Mouse (Mus musculus) hindbrain, postnatal 0 days (tissue): ENCODE results near the gene Tfcp2. TPM values are rescaled to one million over a fixed set of nuclear protein-coding genes. Genes with fewer than 3 reads are reported as not detected.
"Not testable (repeated sequence)": the region's sequence is repeated elsewhere in the genome, so short reads cannot be mapped to it uniquely, and the experiment has no call there.

Source experiments
- ATAC-seq: fragments of 200-750 bp; cut with Nextera tagmentation; 2 replicates; pipeline ENCODE4 v1.8.0; 2017; ENCODE audit warnings: mild to moderate bottlenecking, moderate TSS enrichment, moderate library complexity
- DNase-seq: peaks from one replicate; pipeline ENCODE4 v3.0.0-alpha.2; 2015; ENCODE audit warnings: low spot score
- H3K27ac ChIP-seq: fragments of 300-500 bp; sonication (generic); 2 replicates; pipeline ENCODE4 v1.5.1; 2014; ENCODE audit warnings: mild to moderate bottlenecking
- H3K27me3 ChIP-seq: fragments of 300-500 bp; sonication (generic); 2 replicates; pipeline ENCODE4 v1.6.1; 2014; ENCODE audit warnings: low read length, mixed read lengths; ENCODE audit not compliant: insufficient read depth
- H3K36me3 ChIP-seq: fragments of 300-500 bp; sonication (generic); 2 replicates; pipeline ENCODE4 v1.6.1; 2014; ENCODE audit warnings: low read length, mixed read lengths; ENCODE audit not compliant: insufficient read depth
- H3K4me1 ChIP-seq: fragments of 300-500 bp; sonication (generic); 2 replicates; pipeline ENCODE4 v1.6.1; 2014; ENCODE audit warnings: antibody characterized with exemption, low read length, mixed read lengths; ENCODE audit not compliant: insufficient read depth
- H3K4me2 ChIP-seq: fragments of 300-500 bp; sonication (generic); 2 replicates; pipeline ENCODE4 v1.6.1; 2014; ENCODE audit warnings: low read depth, mild to moderate bottlenecking, low read length, moderate library complexity, mixed read lengths
- H3K4me3 ChIP-seq: fragments of 300-500 bp; sonication (generic); 2 replicates; pipeline ENCODE4 v1.5.1; 2014; ENCODE audit warnings: low read length
- H3K9ac ChIP-seq: fragments of 300-500 bp; sonication (generic); replicated peaks from 2 replicates; pipeline ENCODE4 v1.6.1; 2014; ENCODE audit warnings: mild to moderate bottlenecking, low read length, moderate library complexity, mixed read lengths
- H3K9me3 ChIP-seq: fragments of 300-500 bp; sonication (generic); 2 replicates; pipeline ENCODE4 v1.6.1; 2016; ENCODE audit warnings: low read length, mixed read lengths
- CTCF ChIP-seq: IDR thresholded peaks from 2 replicates; pipeline ENCODE4 v1.5.1; 2016; ENCODE audit warnings: antibody characterized with exemption, control low read depth, low read depth
- WGBS: fragments of 180-500 bp; shearing (Covaris S2); extraction: QIAGEN DNeasy Blood & Tissue Kit; methylation state at CpG from one replicate; pipeline ENCODE4 v1.1.7; 2014; 5-methylcytosine and 5-hydroxymethylcytosine counted together
- polyA plus RNA-seq: library from polyadenylated mRNA; unstranded; fragments of >200 nt; fragmentation: Nextera tagmentation; extraction: Ambion mirVana; gene quantifications from 2 replicates; pipeline ENCODE4 v1.2.1, GENCODE M21; 2015
- total RNA-seq: library from RNA; depleted of rRNA; stranded (reverse); fragments of >200 nt; gene quantifications from 2 replicates; pipeline ENCODE4 v1.2.3, GENCODE M21; 2014

The Tfcp2 gene
- total and polyA plus RNA-seq, 2 experiments from 2014 or later: 27.1 to 34.9 TPM

DNA sequence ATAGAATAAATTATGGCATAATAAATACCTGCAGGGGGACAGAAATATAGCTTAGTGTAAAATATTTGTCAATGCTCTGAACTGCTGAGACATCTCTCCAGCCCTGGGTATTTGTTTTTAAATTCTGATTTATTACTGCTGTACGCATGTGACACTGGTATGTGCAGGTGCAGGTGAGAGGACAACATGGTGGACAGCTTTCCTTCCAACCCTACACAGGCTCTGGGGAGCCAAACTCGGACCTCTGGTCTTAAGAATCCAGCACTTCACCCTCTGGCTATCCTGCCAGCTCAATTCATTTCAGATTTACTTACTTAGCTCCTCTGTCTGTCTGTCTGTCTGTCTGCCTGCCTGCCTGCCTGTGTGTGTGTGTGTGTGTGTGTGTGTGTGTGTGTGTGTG is 36.7 kb downstream of the Tfcp2 start:
- ATAC-seq: no peak
- WGBS: 96% methylated on average over 2 of the region's 2 CpGs
- H3K36me3 ChIP-seq: peaks cover 56% of the 10 kb centered on the region

GRCm38 (mm10) chr15:100513387-100513786 is 38.4 kb downstream of the Tfcp2 start:
- Histone ChIP-seq H3K4me3 (no peak overlapping the region), H3K9me3 (no peaks in the 10 kb centered on the region), H3K4me1 (no peaks in the 10 kb centered on the region), H3K4me2 (no peak overlapping the region), H3K9ac (no peak overlapping the region), H3K36me3 (peaks cover 53% of the 10 kb centered on the region), H3K27me3 (no peaks in the 10 kb centered on the region), H3K27ac (no peak overlapping the region)
- ATAC-seq: no peak
- WGBS: 96% methylated on average over 4 of the region's 4 CpGs
- TF ChIP-seq CTCF: no peak
- no peak for DNase-seq

More for the DNA sequence above, 36.7 kb downstream of the Tfcp2 start:
- Histone ChIP-seq H3K27ac (no peak overlapping the region), H3K4me1 (no peaks in the 10 kb centered on the region), H3K4me2 (no peak overlapping the region), H3K9me3 (no peaks in the 10 kb centered on the region), H3K9ac (no peak overlapping the region), H3K27me3 (no peaks in the 10 kb centered on the region), H3K4me3 (no peak overlapping the region)
- no peak for TF ChIP-seq CTCF
- no peak for DNase-seq

- ATAC-seq (no peak), DNase-seq (no peak)
- Histone ChIP-seq H3K36me3 (peaks cover 51% of the 10 kb centered on the region), H3K27ac (no peak overlapping the region), H3K27me3 (no peaks in the 10 kb centered on the region), H3K4me1 (no peaks in the 10 kb centered on the region), H3K9ac (no peak overlapping the region), H3K9me3 (no peaks in the 10 kb centered on the region), H3K4me2 (no peak overlapping the region), H3K4me3 (no peak overlapping the region)
- whole genome bisulfite sequencing: 95% methylated on average over 11 of the region's 11 CpGs
- TF ChIP-seq CTCF: no peak
Measured at GRCm38 (mm10) chr15:100510072-100510471, 41.7 kb downstream of the Tfcp2 start.

DNA sequence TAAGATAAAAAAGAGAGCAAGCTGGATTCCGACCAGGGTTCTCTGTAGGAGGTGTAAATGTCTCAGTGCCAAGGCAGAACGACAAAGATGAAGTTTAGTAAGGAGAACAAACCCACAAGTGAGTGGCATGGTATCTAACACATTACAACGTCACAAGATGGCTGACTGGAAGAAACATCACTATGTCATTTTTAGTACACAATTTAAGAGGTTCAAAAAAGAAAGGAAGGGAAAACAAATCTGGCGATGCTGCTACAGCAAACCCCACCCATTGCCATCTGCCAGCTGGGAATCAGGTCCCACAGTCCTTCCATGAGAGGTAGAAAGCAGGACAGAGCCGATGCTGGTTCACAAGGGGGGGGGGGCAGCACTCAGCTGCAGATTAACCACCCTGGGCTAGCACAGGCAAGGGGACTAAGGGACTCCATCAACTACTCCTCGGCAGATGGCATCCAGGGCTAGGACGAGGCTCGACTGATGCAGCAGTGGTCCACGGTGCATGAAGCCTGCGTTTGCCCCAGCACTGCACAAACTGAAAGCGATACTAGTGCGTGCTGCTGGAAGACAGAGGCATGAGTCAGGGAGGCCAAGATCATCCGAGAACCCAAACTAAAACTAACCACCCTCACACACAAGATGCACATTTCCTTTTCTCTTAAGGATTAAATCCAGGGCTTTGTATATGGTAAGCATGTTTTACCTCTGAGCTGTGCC is 43.2 kb downstream of the Tfcp2 start:
- H3K36me3 ChIP-seq: peaks cover 53% of the 10 kb centered on the region

DNA sequence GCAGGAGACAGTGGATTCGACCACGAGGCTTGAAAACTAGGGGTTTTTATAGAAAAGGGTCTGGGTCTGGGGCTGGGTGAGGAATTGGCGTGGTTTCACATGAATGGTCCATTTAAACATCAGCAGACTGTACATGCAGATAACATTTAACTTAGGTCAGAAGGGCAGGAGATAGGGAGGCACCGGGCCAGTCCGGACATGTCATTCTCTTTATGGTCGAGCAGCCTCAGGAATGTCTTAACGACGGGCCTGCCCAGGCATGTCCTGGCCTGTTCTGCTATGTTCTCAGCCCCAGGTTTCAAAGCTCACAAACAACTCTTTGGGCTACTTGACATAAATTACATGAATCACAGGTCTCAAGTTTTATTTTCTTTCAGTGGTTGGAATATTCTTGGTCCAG is 52.3 kb downstream of the Tfcp2 start:
- not testable (repeated sequence) for H3K4me2 ChIP-seq, ATAC-seq, H3K4me3 ChIP-seq, H3K9ac ChIP-seq, H3K27ac ChIP-seq, H3K27me3 ChIP-seq, H3K4me1 ChIP-seq, DNase-seq, H3K9me3 ChIP-seq
- peaks cover 14% of the 10 kb centered on the region for H3K36me3 ChIP-seq
- WGBS: 89% methylated on average over 8 of the region's 8 CpGs

More for the DNA sequence above, 43.2 kb downstream of the Tfcp2 start:
- Histone ChIP-seq H3K4me3 (no peak overlapping the region), H3K4me1 (no peaks in the 10 kb centered on the region), H3K4me2 (no peak overlapping the region), H3K27ac (no peak overlapping the region), H3K9me3 (no peaks in the 10 kb centered on the region), H3K9ac (no peak overlapping the region), H3K27me3 (no peaks in the 10 kb centered on the region)
- no peak for ATAC-seq
- DNase-seq: no peak
- TF ChIP-seq CTCF: no peak
- 80% methylated on average over 13 of the region's 13 CpGs for WGBS

GRCm38 (mm10) chr15:100495102-100495501 is 56.7 kb downstream of the Tfcp2 start, which contains the start of gene Csrnp2:
TSS of gene Csrnp2 (minus strand) at chr15:100495488.
- DNase-seq (peak; percentile 98), ATAC-seq (peak; percentile 97)
- Histone ChIP-seq H3K27me3 (no peaks in the 10 kb centered on the region), H3K9me3 (no peaks in the 10 kb centered on the region), H3K9ac (peak within 1 kb of the TSS; percentile 94), H3K4me2 (peak within 1 kb of the TSS; percentile 72), H3K4me1 (peaks cover 7% of the 10 kb centered on the region; the same call in 1 of the 2 replicates), H3K4me3 (peak within 1 kb of the TSS; percentile 88), H3K27ac (peak within 1 kb of the TSS; percentile 96), H3K36me3 (no peaks in the 10 kb centered on the region)
- TF ChIP-seq CTCF: peak; percentile 36
- 0% methylated on average over 40 of the region's 40 CpGs for WGBS

DNA sequence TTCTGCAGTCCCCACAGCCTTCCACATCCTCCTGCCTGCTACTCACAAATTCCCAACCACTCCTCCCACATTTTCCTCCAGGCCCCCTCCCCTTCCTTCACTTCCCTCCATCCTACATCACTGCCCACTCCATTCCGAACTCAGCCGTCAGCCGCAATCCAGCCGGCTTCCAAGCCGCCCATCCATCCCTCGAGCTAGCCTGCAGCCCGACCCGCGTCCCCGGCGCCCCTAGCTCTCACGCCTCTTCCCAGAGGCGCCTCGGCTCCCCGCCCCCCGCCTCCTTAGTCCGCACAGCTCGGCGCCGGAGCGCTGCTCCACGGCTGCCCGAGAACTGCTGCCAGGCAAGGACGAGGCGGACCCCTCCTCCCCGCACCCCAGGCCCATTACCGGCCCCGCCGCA is 57.2 kb downstream of the Tfcp2 start:
- H3K4me1 ChIP-seq: peaks cover 7% of the 10 kb centered on the region; the same call in 1 of the 2 replicates
- WGBS: under 1% methylated on average over 28 of the region's 29 CpGs
- ATAC-seq (peak; percentile 88), DNase-seq (peak; percentile 73)
- H3K9me3 ChIP-seq: no peaks in the 10 kb centered on the region
- H3K4me3 ChIP-seq: peak overlapping the region; percentile 88
- H3K9ac ChIP-seq: peak overlapping the region; percentile 94
- peak overlapping the region; percentile 72 for H3K4me2 ChIP-seq
- H3K27me3 ChIP-seq: no peaks in the 10 kb centered on the region
- no peak for TF ChIP-seq CTCF
- H3K36me3 ChIP-seq: no peaks in the 10 kb centered on the region
- peak overlapping the region; percentile 96 for H3K27ac ChIP-seq
